Mouse (Mus musculus): Measurements from ENCODE around the gene Olfr1373.

- no peak for TF ChIP-seq POLR2A (IDR thresholded peaks at IDR 0.05; ENCODE audit: low read depth, low read length)
- TF ChIP-seq CTCF (conservative IDR thresholded peaks at IDR 0.05; ENCODE audit: insufficient read depth, insufficient read length, low read depth, low read length), result no peak
Measured at GRCm38 (mm10) chr11:52163926-52164325, 18.6 kb upstream of the Olfr1373 start.
